Mouse (Mus musculus) hindbrain, embryonic 14.5 days (tissue): ENCODE measurements around the gene Pitpnc1. TPM values are rescaled to one million over a fixed set of nuclear protein-coding genes. Genes with fewer than 3 reads are reported as not detected.
A peak's percentile ranks its signal among the peaks of the same experiment; 100 is the strongest.
"Not testable (repeated sequence)": the region's sequence is repeated elsewhere in the genome, so short reads cannot be mapped to it uniquely, and the experiment has no call there.

ENCODE experiments used
- ATAC-seq: fragments of 200-750 bp; cut with Nextera tagmentation; 2 replicates; pipeline ENCODE4 v1.8.0; 2017; ENCODE audit warnings: moderate number of reproducible peaks, mild to moderate bottlenecking, moderate TSS enrichment, moderate library complexity; ENCODE audit not compliant: low FRiP score
- DNase-seq: peaks from one replicate; pipeline ENCODE4 v3.0.0-alpha.2; 2015; ENCODE audit warnings: low spot score
- H3K27ac ChIP-seq: fragments of 300-500 bp; sonication (generic); 2 replicates; pipeline ENCODE4 v1.5.1; 2014; ENCODE audit warnings: mild to moderate bottlenecking, moderate library complexity
- H3K27me3 ChIP-seq: fragments of 300-500 bp; sonication (generic); 2 replicates; pipeline ENCODE4 v1.6.1; 2014; ENCODE audit warnings: mild to moderate bottlenecking, low read length, mixed read lengths; ENCODE audit not compliant: control insufficient read depth, insufficient read depth
- H3K36me3 ChIP-seq: fragments of 300-500 bp; sonication (generic); replicated peaks from 2 replicates; pipeline ENCODE4 v1.6.1; 2014; ENCODE audit not compliant: control insufficient read depth, insufficient read depth
- H3K4me1 ChIP-seq: fragments of 300-500 bp; sonication (generic); replicated peaks from 2 replicates; pipeline ENCODE4 v1.6.1; 2014; ENCODE audit warnings: antibody characterized with exemption, low read length, mixed read lengths; ENCODE audit not compliant: control insufficient read depth, insufficient read depth
- H3K4me2 ChIP-seq: fragments of 300-500 bp; sonication (generic); replicated peaks from 2 replicates; pipeline ENCODE4 v1.6.1; 2014; ENCODE audit warnings: mild to moderate bottlenecking, moderate library complexity
- H3K4me3 ChIP-seq: fragments of 300-500 bp; sonication (generic); replicated peaks from 2 replicates; pipeline ENCODE4 v1.5.1; 2014; ENCODE audit warnings: mild to moderate bottlenecking, low read length
- H3K9ac ChIP-seq: fragments of 300-500 bp; sonication (generic); 2 replicates; pipeline ENCODE4 v1.6.1; 2014
- H3K9me3 ChIP-seq: fragments of 300-500 bp; sonication (generic); 2 replicates; pipeline ENCODE4 v1.6.1; 2016; ENCODE audit warnings: low read length; ENCODE audit not compliant: control insufficient read depth
- WGBS: fragments of 180-500 bp; shearing (Covaris S2); extraction: QIAGEN DNeasy Blood & Tissue Kit; methylation state at CpG from one replicate; pipeline ENCODE4 v1.1.7; 2014; 5-methylcytosine and 5-hydroxymethylcytosine counted together
- polyA plus RNA-seq: library from polyadenylated mRNA; unstranded; fragments of >200 nt; fragmentation: Nextera tagmentation; extraction: Ambion mirVana; gene quantifications from 2 replicates; pipeline ENCODE4 v1.2.1, GENCODE M21; 2014

Pitpnc1 gene
- 43.3 and 45.7 TPM in 2 replicates for polyA plus RNA-seq

GRCm38 (mm10) chr11:107470521-107471041 lies at the start of gene Pitpnc1:
Gene Pitpnc1 (minus strand): TSS chr11:107470699.
- peak; percentile 85 for DNase-seq
- WGBS: under 1% methylated on average over 37 of the region's 37 CpGs
- ATAC-seq: peak; percentile 83
- H3K9ac ChIP-seq: peak within 1 kb of the TSS; percentile 78
- no peaks in the 10 kb centered on the region for H3K27me3 ChIP-seq
- peak within 1 kb of the TSS; percentile 53 for H3K4me2 ChIP-seq
- H3K36me3 ChIP-seq: no peaks in the 10 kb centered on the region
- H3K4me1 ChIP-seq: peaks cover 14% of the 10 kb centered on the region
- H3K4me3 ChIP-seq: peak within 1 kb of the TSS; percentile 72
- no peaks in the 10 kb centered on the region for H3K9me3 ChIP-seq
- peak within 1 kb of the TSS; percentile 92 for H3K27ac ChIP-seq

- H3K4me2 ChIP-seq: no peak overlapping the region
- H3K27me3 ChIP-seq: no peaks in the 10 kb centered on the region
- H3K9ac ChIP-seq: no peak overlapping the region
- H3K4me1 ChIP-seq: no peaks in the 10 kb centered on the region
- H3K36me3 ChIP-seq: no peaks in the 10 kb centered on the region
- no peak overlapping the region for H3K27ac ChIP-seq
- ATAC-seq (no peak), DNase-seq (no peak)
- H3K9me3 ChIP-seq: no peaks in the 10 kb centered on the region
- H3K4me3 ChIP-seq: no peak overlapping the region
- WGBS: 77% methylated on average over 5 of the region's 5 CpGs
These were observed 48.3 kb upstream of the Pitpnc1 start for GRCm38 (mm10) chr11:107518645-107519429.

DNA sequence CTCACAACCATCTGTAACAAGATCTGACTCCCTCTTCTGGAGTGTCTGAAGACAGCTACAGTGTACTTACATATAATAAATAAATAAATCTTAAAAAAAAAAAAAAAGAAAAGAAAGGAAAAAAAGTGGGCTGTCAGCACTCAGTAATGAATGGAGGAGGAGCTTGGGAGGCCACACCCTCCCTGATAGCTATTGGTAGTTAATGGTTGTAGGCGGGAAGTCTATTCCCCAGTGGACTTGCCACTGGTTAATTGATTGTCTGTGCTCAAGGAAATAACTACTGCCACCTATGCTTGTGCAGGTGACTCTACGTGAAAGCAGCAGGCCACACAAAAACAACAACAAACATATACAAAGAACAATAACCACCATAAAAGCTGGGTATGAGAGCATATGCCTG lies 45.9 kb upstream of the Pitpnc1 start:
- Histone ChIP-seq H3K9me3 (no peaks in the 10 kb centered on the region), H3K36me3 (no peaks in the 10 kb centered on the region), H3K4me2 (no peak overlapping the region), H3K27me3 (no peaks in the 10 kb centered on the region), H3K27ac (no peak overlapping the region), H3K9ac (no peak overlapping the region), H3K4me1 (0 out of 2 replicates have a peak, but pooled peaks cover 3% of the 10 kb centered on the region), H3K4me3 (no peak overlapping the region)
- 87% methylated on average over 2 of the region's 2 CpGs for WGBS
- no peak for DNase-seq
- no peak for ATAC-seq

DNA sequence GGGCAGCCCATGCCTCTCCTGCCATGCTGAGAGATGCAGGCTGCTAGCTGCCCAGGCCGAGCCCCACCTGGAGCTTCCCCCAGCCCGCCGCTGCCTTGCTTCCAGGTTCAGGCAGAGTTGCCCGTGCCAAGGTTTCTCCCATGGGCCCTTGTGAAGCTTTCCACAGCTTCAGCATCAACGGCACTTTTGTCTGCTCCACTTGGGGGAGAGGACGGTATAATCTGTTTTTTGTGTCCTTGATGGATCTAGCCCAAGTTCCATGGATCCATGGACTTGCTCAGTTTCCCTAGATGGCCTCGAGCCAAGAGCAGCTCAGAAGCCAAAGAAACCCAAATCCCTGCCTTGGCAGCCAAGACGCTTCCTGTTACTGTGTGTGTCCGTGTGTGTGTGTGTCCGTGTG lies 42.5 kb upstream of the Pitpnc1 start:
- Histone ChIP-seq H3K4me3 (no peak overlapping the region), H3K9ac (no peak overlapping the region), H3K27ac (no peak overlapping the region), H3K27me3 (peaks cover 3% of the 10 kb centered on the region; the same call in 1 of the 2 replicates), H3K9me3 (no peaks in the 10 kb centered on the region), H3K4me2 (no peak overlapping the region), H3K4me1 (peaks cover 16% of the 10 kb centered on the region), H3K36me3 (no peaks in the 10 kb centered on the region)
- DNase-seq (no peak), ATAC-seq (no peak; the same call in 1 of the 2 replicates)
- 69% methylated on average over 10 of the region's 10 CpGs for WGBS

- not testable (repeated sequence) for H3K36me3 ChIP-seq, H3K4me2 ChIP-seq, H3K27ac ChIP-seq, H3K27me3 ChIP-seq, ATAC-seq, H3K9me3 ChIP-seq, H3K9ac ChIP-seq, H3K4me3 ChIP-seq
- peaks cover 16% of the 10 kb centered on the region for H3K4me1 ChIP-seq
- peak; percentile 82 for DNase-seq
- WGBS: 51% methylated on average over 5 of the region's 5 CpGs
These were observed 41.5 kb upstream of the Pitpnc1 start for GRCm38 (mm10) chr11:107511954-107512353.

DNA sequence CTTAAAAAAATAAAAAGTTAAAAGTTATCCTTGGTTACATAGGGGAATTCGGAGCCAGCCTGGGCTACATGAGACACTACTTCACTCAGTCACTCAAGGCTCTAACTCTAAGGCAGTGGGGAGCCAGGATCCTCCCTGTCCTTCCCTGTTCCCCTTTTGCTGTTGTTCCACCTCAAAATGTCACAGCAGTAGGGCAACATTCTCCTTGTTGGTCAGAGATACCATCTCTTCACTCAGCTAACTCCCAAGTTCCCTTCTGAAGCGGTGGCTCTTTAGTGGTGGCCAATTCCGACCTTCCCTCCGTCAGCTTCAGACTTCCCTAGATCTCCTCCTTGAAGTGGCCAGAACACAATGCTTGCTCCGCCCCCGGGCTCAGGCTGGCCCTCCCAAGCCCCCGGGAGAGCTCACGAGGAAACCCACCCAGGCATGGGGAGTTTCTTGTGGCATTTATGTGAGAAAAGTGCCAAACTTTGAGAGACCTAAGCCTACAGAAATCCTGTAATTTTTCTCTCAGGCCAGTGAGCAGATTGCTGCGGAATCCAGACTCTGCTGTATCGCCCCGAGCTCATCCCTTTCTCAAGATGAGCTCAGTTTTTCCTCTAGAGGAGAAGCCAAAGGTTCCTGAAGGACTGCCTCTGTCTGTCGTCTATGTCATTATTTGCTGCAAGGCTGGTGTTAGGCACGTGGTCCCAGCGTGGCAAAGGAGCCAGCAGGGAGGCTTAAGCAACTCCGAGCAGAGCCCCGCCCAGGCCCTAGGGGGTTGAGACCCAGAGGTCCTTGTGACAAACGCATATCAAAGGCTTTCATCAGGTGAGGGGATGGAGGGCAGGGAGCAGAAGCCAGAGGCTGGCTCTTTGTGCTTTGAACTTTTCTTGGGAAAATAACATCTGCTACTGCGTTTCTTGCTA lies 40.1 kb upstream of the Pitpnc1 start:
- Histone ChIP-seq H3K4me3 (no peak overlapping the region), H3K27ac (no peak overlapping the region), H3K4me1 (peaks cover 16% of the 10 kb centered on the region), H3K27me3 (peaks cover 3% of the 10 kb centered on the region; the same call in 1 of the 2 replicates), H3K9me3 (no peaks in the 10 kb centered on the region), H3K36me3 (no peaks in the 10 kb centered on the region), H3K4me2 (peak overlapping the region; percentile 26), H3K9ac (no peak overlapping the region)
- DNase-seq (no peak), ATAC-seq (no peak)
- 6% methylated on average over 18 of the region's 18 CpGs for WGBS

- peaks cover 3% of the 10 kb centered on the region; the same call in 1 of the 2 replicates for H3K27me3 ChIP-seq
- no peaks in the 10 kb centered on the region for H3K9me3 ChIP-seq
- no peak overlapping the region for H3K27ac ChIP-seq
- DNase-seq: peak; percentile 39
- no peak overlapping the region for H3K9ac ChIP-seq
- H3K4me3 ChIP-seq: no peak overlapping the region
- no peaks in the 10 kb centered on the region for H3K36me3 ChIP-seq
- 16% methylated on average over 11 of the region's 11 CpGs for WGBS
- peak overlapping the region; percentile 29 for H3K4me2 ChIP-seq
- ATAC-seq: 0 out of 2 replicates have a peak, but pooled peaks have one; percentile 37
- H3K4me1 ChIP-seq: peaks cover 16% of the 10 kb centered on the region
These were observed 39.3 kb upstream of the Pitpnc1 start for GRCm38 (mm10) chr11:107509631-107510338.

DNA sequence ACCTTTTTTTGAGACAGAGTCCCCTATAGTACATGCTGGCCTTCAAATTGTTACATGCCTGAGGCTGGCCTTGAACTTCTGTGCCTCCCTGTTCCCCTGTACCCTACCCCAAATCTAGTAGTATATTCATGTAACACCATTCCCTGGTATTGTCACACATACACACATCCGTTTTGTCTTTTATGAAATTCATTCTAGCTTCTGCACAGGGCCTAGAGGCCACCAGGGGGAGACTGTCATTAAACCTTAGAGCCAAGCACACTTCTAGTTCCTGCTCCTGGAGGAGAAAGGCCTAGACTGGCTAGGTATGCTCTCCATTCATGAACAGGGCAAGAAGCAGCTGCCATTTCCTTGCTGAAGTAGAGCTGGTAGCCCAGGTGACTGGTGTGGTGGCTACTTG lies 35.8 kb upstream of the Pitpnc1 start:
- 55% methylated on average over 1 of the region's 1 CpGs for WGBS

More for the DNA sequence above, 35.8 kb upstream of the Pitpnc1 start:
- Histone ChIP-seq H3K27ac (no peak overlapping the region), H3K36me3 (no peaks in the 10 kb centered on the region), H3K9ac (no peak overlapping the region), H3K9me3 (no peaks in the 10 kb centered on the region), H3K27me3 (peaks cover 3% of the 10 kb centered on the region; the same call in 1 of the 2 replicates), H3K4me2 (no peak overlapping the region), H3K4me1 (peaks cover 12% of the 10 kb centered on the region), H3K4me3 (no peak overlapping the region)
- no peak for ATAC-seq
- no peak for DNase-seq
